Mouse (Mus musculus) limb, embryonic 15.5 days (tissue): ENCODE measurements around the gene Gm15557. TPM values are rescaled to one million over a fixed set of nuclear protein-coding genes. Genes with fewer than 3 reads are reported as not detected.

ENCODE experiments used
- ATAC-seq: fragments of 200-750 bp; cut with Nextera tagmentation; 2 replicates; pipeline ENCODE4 v1.8.0; 2017; ENCODE audit warnings: low read depth, moderate TSS enrichment; ENCODE audit not compliant: insufficient number of reproducible peaks, low FRiP score, low TSS enrichment
- H3K27ac ChIP-seq: fragments of 300-500 bp; sonication (generic); 2 replicates; pipeline ENCODE4 v1.5.1; 2015; ENCODE audit warnings: moderate library complexity, mild to moderate bottlenecking, inconsistent platforms
- H3K27me3 ChIP-seq: fragments of 300-500 bp; sonication (generic); 2 replicates; pipeline ENCODE4 v1.6.1; 2015; ENCODE audit warnings: inconsistent platforms
- H3K36me3 ChIP-seq: fragments of 300-500 bp; sonication (generic); 2 replicates; pipeline ENCODE4 v1.6.1; 2015; ENCODE audit warnings: inconsistent platforms
- H3K4me1 ChIP-seq: fragments of 300-500 bp; sonication (generic); 2 replicates; pipeline ENCODE4 v1.6.1; 2015; ENCODE audit warnings: inconsistent platforms
- H3K4me2 ChIP-seq: fragments of 300-500 bp; sonication (generic); 2 replicates; pipeline ENCODE4 v1.6.1; 2015; ENCODE audit warnings: mild to moderate bottlenecking, inconsistent platforms
- H3K4me3 ChIP-seq: fragments of 300-500 bp; sonication (generic); 2 replicates; pipeline ENCODE4 v1.5.1; 2015; ENCODE audit warnings: mild to moderate bottlenecking, inconsistent platforms
- H3K9ac ChIP-seq: fragments of 300-500 bp; sonication (generic); 2 replicates; pipeline ENCODE4 v1.6.1; 2015; ENCODE audit warnings: inconsistent platforms
- H3K9me3 ChIP-seq: fragments of 300-500 bp; sonication (generic); 2 replicates; pipeline ENCODE4 v1.6.1; 2016; ENCODE audit warnings: inconsistent platforms
- WGBS: fragments of 180-500 bp; shearing (Covaris S2); methylation state at CpG from one replicate; pipeline ENCODE4 v1.1.7; 2015; 5-methylcytosine and 5-hydroxymethylcytosine counted together
- polyA plus RNA-seq: library from polyadenylated mRNA; unstranded; fragments of >200 nt; fragmentation: Nextera tagmentation; extraction: Ambion mirVana; gene quantifications from 2 replicates; pipeline ENCODE4 v1.2.1, GENCODE M21; 2015

Gene Gm15557
- polyA plus RNA-seq, 1 experiment from 2014 or later = 0.13 TPM

GRCm38 (mm10) chr2:155956134-155957059 lies 15.9 kb downstream of the Gm15557 start, which contains the start of gene Cep250:
Gene Cep250, plus strand, starts transcription at chr2:155956458.
- Histone ChIP-seq H3K4me1 (peaks cover 7% of the 10 kb centered on the region), H3K9ac (peak within 1 kb of the TSS; percentile 99), H3K4me2 (peak within 1 kb of the TSS; percentile 56), H3K9me3 (no peaks in the 10 kb centered on the region), H3K27ac (peak within 1 kb of the TSS; percentile 92), H3K4me3 (peak within 1 kb of the TSS; percentile 95), H3K27me3 (no peaks in the 10 kb centered on the region), H3K36me3 (peaks cover 9% of the 10 kb centered on the region; the same call in 1 of the 2 replicates)
- under 1% methylated on average over 57 of the region's 59 CpGs for WGBS
- peak; percentile 98 for ATAC-seq

- 84% methylated on average over 5 of the region's 5 CpGs for WGBS
- Histone ChIP-seq H3K27ac (no peak overlapping the region), H3K36me3 (peaks cover 40% of the 10 kb centered on the region), H3K4me2 (no peak overlapping the region), H3K27me3 (no peaks in the 10 kb centered on the region), H3K9ac (no peak overlapping the region), H3K4me3 (no peak overlapping the region), H3K4me1 (peaks cover 7% of the 10 kb centered on the region), H3K9me3 (no peaks in the 10 kb centered on the region)
- no peak for ATAC-seq
Observed at GRCm38 (mm10) chr2:155959981-155960380, 19.5 kb downstream of the Gm15557 start.

GRCm38 (mm10) chr2:155961862-155962261 lies 21.3 kb downstream of the Gm15557 start:
- H3K9ac ChIP-seq = no peak overlapping the region
- 77% methylated on average over 10 of the region's 10 CpGs for WGBS

GRCm38 (mm10) chr2:155962991-155963390 lies 22.5 kb downstream of the Gm15557 start:
- no peaks in the 10 kb centered on the region for H3K9me3 ChIP-seq
- no peak overlapping the region for H3K27ac ChIP-seq
- WGBS = 31% methylated on average over 1 of the region's 1 CpGs
- peaks cover 2% of the 10 kb centered on the region for H3K4me1 ChIP-seq
- no peak overlapping the region for H3K4me2 ChIP-seq
- no peak overlapping the region for H3K9ac ChIP-seq
- H3K4me3 ChIP-seq = no peak overlapping the region
- no peak for ATAC-seq
- H3K36me3 ChIP-seq = peaks cover 69% of the 10 kb centered on the region
- H3K27me3 ChIP-seq = no peaks in the 10 kb centered on the region

More at GRCm38 (mm10) chr2:155961862-155962261, 21.3 kb downstream of the Gm15557 start:
- no peak for ATAC-seq
- Histone ChIP-seq H3K4me1 (peaks cover 7% of the 10 kb centered on the region), H3K27ac (no peak overlapping the region), H3K4me2 (no peak overlapping the region), H3K36me3 (peaks cover 57% of the 10 kb centered on the region), H3K4me3 (no peak overlapping the region), H3K9me3 (no peaks in the 10 kb centered on the region), H3K27me3 (no peaks in the 10 kb centered on the region)

GRCm38 (mm10) chr2:155973348-155973747 lies 32.8 kb downstream of the Gm15557 start:
- Histone ChIP-seq H3K36me3 (peaks cover 86% of the 10 kb centered on the region), H3K4me3 (no peak overlapping the region), H3K27ac (no peak overlapping the region), H3K9ac (no peak overlapping the region), H3K27me3 (no peaks in the 10 kb centered on the region), H3K4me2 (no peak overlapping the region), H3K9me3 (no peaks in the 10 kb centered on the region), H3K4me1 (no peaks in the 10 kb centered on the region)
- WGBS = 83% methylated on average over 6 of the region's 6 CpGs
- no peak for ATAC-seq

GRCm38 (mm10) chr2:155974087-155974731 lies 33.7 kb downstream of the Gm15557 start:
- 81% methylated on average over 14 of the region's 14 CpGs for WGBS

GRCm38 (mm10) chr2:155979328-155979991 lies 38.9 kb downstream of the Gm15557 start:
- peaks cover 90% of the 10 kb centered on the region for H3K36me3 ChIP-seq
- ATAC-seq = no peak
- no peak overlapping the region for H3K9ac ChIP-seq
- no peak overlapping the region for H3K4me3 ChIP-seq
- H3K27ac ChIP-seq = no peak overlapping the region
- no peaks in the 10 kb centered on the region for H3K4me1 ChIP-seq
- no peak overlapping the region for H3K4me2 ChIP-seq
- WGBS = 87% methylated on average over 5 of the region's 5 CpGs
- no peaks in the 10 kb centered on the region for H3K9me3 ChIP-seq
- no peaks in the 10 kb centered on the region for H3K27me3 ChIP-seq

More at GRCm38 (mm10) chr2:155974087-155974731, 33.7 kb downstream of the Gm15557 start:
- peaks cover 85% of the 10 kb centered on the region for H3K36me3 ChIP-seq
- no peak for ATAC-seq
- H3K4me3 ChIP-seq = no peak overlapping the region
- H3K9ac ChIP-seq = no peak overlapping the region
- no peaks in the 10 kb centered on the region for H3K9me3 ChIP-seq
- no peaks in the 10 kb centered on the region for H3K4me1 ChIP-seq
- no peak overlapping the region for H3K27ac ChIP-seq
- no peak overlapping the region for H3K4me2 ChIP-seq
- no peaks in the 10 kb centered on the region for H3K27me3 ChIP-seq

- Histone ChIP-seq H3K27ac (no peak overlapping the region), H3K4me3 (no peak overlapping the region), H3K9ac (no peak overlapping the region), H3K9me3 (no peaks in the 10 kb centered on the region), H3K36me3 (peaks cover 99% of the 10 kb centered on the region), H3K4me2 (no peak overlapping the region), H3K27me3 (no peaks in the 10 kb centered on the region), H3K4me1 (no peaks in the 10 kb centered on the region)
- 84% methylated on average over 7 of the region's 7 CpGs for WGBS
- ATAC-seq = no peak
Observed at GRCm38 (mm10) chr2:155985776-155986175, 45.2 kb downstream of the Gm15557 start.

- no peaks in the 10 kb centered on the region for H3K27me3 ChIP-seq
- H3K4me1 ChIP-seq = no peaks in the 10 kb centered on the region
- H3K4me3 ChIP-seq = no peak overlapping the region
- ATAC-seq = no peak
- H3K9ac ChIP-seq = no peak overlapping the region
- no peaks in the 10 kb centered on the region for H3K9me3 ChIP-seq
- H3K4me2 ChIP-seq = no peak overlapping the region
- WGBS = 98% methylated on average over 6 of the region's 6 CpGs
- no peak overlapping the region for H3K27ac ChIP-seq
- peaks cover 99% of the 10 kb centered on the region for H3K36me3 ChIP-seq
Observed at GRCm38 (mm10) chr2:155987131-155987530, 46.6 kb downstream of the Gm15557 start.

GRCm38 (mm10) chr2:155989085-155989484 lies 48.6 kb downstream of the Gm15557 start:
- Histone ChIP-seq H3K27me3 (no peaks in the 10 kb centered on the region), H3K27ac (no peak overlapping the region), H3K36me3 (peaks cover 100% of the 10 kb centered on the region), H3K9ac (no peak overlapping the region), H3K4me1 (no peaks in the 10 kb centered on the region), H3K9me3 (no peaks in the 10 kb centered on the region), H3K4me3 (no peak overlapping the region), H3K4me2 (no peak overlapping the region)
- WGBS = 74% methylated on average over 4 of the region's 4 CpGs
- no peak for ATAC-seq

- H3K4me3 ChIP-seq = no peak overlapping the region
- H3K27me3 ChIP-seq = no peaks in the 10 kb centered on the region
- no peak overlapping the region for H3K27ac ChIP-seq
- 89% methylated on average over 10 of the region's 10 CpGs for WGBS
- no peak for ATAC-seq
- H3K4me1 ChIP-seq = no peaks in the 10 kb centered on the region
- peaks cover 100% of the 10 kb centered on the region for H3K36me3 ChIP-seq
- H3K9ac ChIP-seq = no peak overlapping the region
- no peak overlapping the region for H3K4me2 ChIP-seq
- no peaks in the 10 kb centered on the region for H3K9me3 ChIP-seq
Observed at GRCm38 (mm10) chr2:155991151-155991550, 50.6 kb downstream of the Gm15557 start.
